Mouse (Mus musculus) small intestine, adult 2 months (tissue): ENCODE measurements around the gene P2ry13. TPM values are rescaled to one million over a fixed set of nuclear protein-coding genes. Genes with fewer than 3 reads are reported as not detected.

Experiments used
- H3K27ac ChIP-seq: fragments of 200-500 bp; 2 replicates; pipeline ENCODE4 v1.5.1; 2012; ENCODE audit warnings: low read depth, low read length, control low read depth, inconsistent platforms; ENCODE audit not compliant: insufficient read depth
- H3K27me3 ChIP-seq: fragments of 200-500 bp; 2 replicates; pipeline ENCODE4 v1.6.1; 2012; ENCODE audit warnings: mild to moderate bottlenecking, moderate library complexity, low read length, inconsistent platforms; ENCODE audit not compliant: control insufficient read depth, insufficient read depth
- H3K36me3 ChIP-seq: fragments of 200-500 bp; 2 replicates; pipeline ENCODE4 v1.6.1; 2012; ENCODE audit warnings: mild to moderate bottlenecking, low read length, control low read depth, inconsistent platforms; ENCODE audit not compliant: control insufficient read depth, insufficient read depth
- H3K4me1 ChIP-seq: fragments of 200-500 bp; 2 replicates; pipeline ENCODE4 v1.6.1; 2012; ENCODE audit warnings: low read length, inconsistent platforms, mixed read lengths; ENCODE audit not compliant: control insufficient read depth, insufficient read depth, insufficient read length
- H3K4me3 ChIP-seq: fragments of 200-500 bp; 2 replicates; pipeline ENCODE4 v1.5.1; 2012; ENCODE audit warnings: low read depth, mild to moderate bottlenecking, control low read depth, inconsistent platforms, low read length, moderate library complexity
- CTCF ChIP-seq: fragments of 200-500 bp; IDR thresholded peaks from 2 replicates; pipeline ENCODE4 v1.5.1; 2012; ENCODE audit warnings: low read depth, mild to moderate bottlenecking, control low read depth, inconsistent platforms, low read length, moderate library complexity, mixed read lengths; ENCODE audit not compliant: insufficient replicate concordance, insufficient read length; ENCODE audit errors: extremely low read depth
- POLR2A ChIP-seq: fragments of 200-500 bp; IDR thresholded peaks from 2 replicates; pipeline ENCODE4 v1.6.1; 2012; ENCODE audit warnings: low read depth, mild to moderate bottlenecking, control low read depth, inconsistent platforms, low read length, moderate library complexity
- WGBS: fragments of 180-500 bp; shearing (Covaris S2); methylation state at CpG from one replicate; pipeline ENCODE4 v1.1.7; 2018; 5-methylcytosine and 5-hydroxymethylcytosine counted together
- polyA plus RNA-seq: library from polyadenylated mRNA; depleted of rRNA; stranded (reverse); fragments of >200 nt; gene quantifications from 2 replicates; pipeline ENCODE4 v1.2.3, GENCODE M21; 2012

The P2ry13 gene
- polyA plus RNA-seq, 1 experiment: 0.74 TPM

- WGBS: 58% methylated on average over 10 of the region's 10 CpGs
- no peaks in the 10 kb centered on the region for H3K36me3 ChIP-seq
- TF ChIP-seq CTCF: no peak
- no peak for TF ChIP-seq POLR2A
- no peaks in the 10 kb centered on the region for H3K27me3 ChIP-seq
- H3K4me1 ChIP-seq: peaks cover 4% of the 10 kb centered on the region; the same call in 1 of the 2 replicates
- no peak overlapping the region for H3K4me3 ChIP-seq
- H3K27ac ChIP-seq: peak overlapping the region; percentile 80
Observed at GRCm38 (mm10) chr3:59228730-59229551, 18.3 kb upstream of the P2ry13 start.

- H3K36me3 ChIP-seq: no peaks in the 10 kb centered on the region
- no peaks in the 10 kb centered on the region for H3K27me3 ChIP-seq
- no peak overlapping the region for H3K27ac ChIP-seq
- WGBS: 95% methylated on average over 9 of the region's 9 CpGs
- H3K4me1 ChIP-seq: peaks cover 4% of the 10 kb centered on the region; the same call in 1 of the 2 replicates
- no peak overlapping the region for H3K4me3 ChIP-seq
- TF ChIP-seq CTCF: no peak
- TF ChIP-seq POLR2A: no peak
Observed at GRCm38 (mm10) chr3:59227696-59228095, 17.0 kb upstream of the P2ry13 start.

GRCm38 (mm10) chr3:59225411-59225810 lies 14.7 kb upstream of the P2ry13 start:
- H3K27me3 ChIP-seq: no peaks in the 10 kb centered on the region
- H3K36me3 ChIP-seq: no peaks in the 10 kb centered on the region
- peaks cover 4% of the 10 kb centered on the region; the same call in 1 of the 2 replicates for H3K4me1 ChIP-seq
- no peak overlapping the region for H3K27ac ChIP-seq
- no peak for TF ChIP-seq POLR2A
- H3K4me3 ChIP-seq: no peak overlapping the region

- Histone ChIP-seq H3K36me3 (no peaks in the 10 kb centered on the region), H3K27me3 (no peaks in the 10 kb centered on the region), H3K4me3 (no peak overlapping the region), H3K4me1 (no peaks in the 10 kb centered on the region), H3K27ac (no peak overlapping the region)
- WGBS: 84% methylated on average over 2 of the region's 2 CpGs
- TF ChIP-seq CTCF (no peak), POLR2A (no peak)
Observed at GRCm38 (mm10) chr3:59222303-59222702, 11.6 kb upstream of the P2ry13 start.

- WGBS: 72% methylated on average over 2 of the region's 2 CpGs
- no peak overlapping the region for H3K27ac ChIP-seq
- H3K4me1 ChIP-seq: no peaks in the 10 kb centered on the region
- TF ChIP-seq CTCF (no peak), POLR2A (no peak)
- no peak overlapping the region for H3K4me3 ChIP-seq
- no peaks in the 10 kb centered on the region for H3K27me3 ChIP-seq
- no peaks in the 10 kb centered on the region for H3K36me3 ChIP-seq
Observed at GRCm38 (mm10) chr3:59219326-59219725, 8.6 kb upstream of the P2ry13 start.

- Histone ChIP-seq H3K27ac (no peak overlapping the region), H3K4me1 (no peaks in the 10 kb centered on the region), H3K4me3 (no peak overlapping the region), H3K27me3 (no peaks in the 10 kb centered on the region), H3K36me3 (no peaks in the 10 kb centered on the region)
- TF ChIP-seq CTCF (no peak), POLR2A (no peak)
- 83% methylated on average over 10 of the region's 10 CpGs for WGBS
Observed at GRCm38 (mm10) chr3:59217211-59217610, 6.5 kb upstream of the P2ry13 start.

- Histone ChIP-seq H3K4me1 (no peaks in the 10 kb centered on the region), H3K27me3 (no peaks in the 10 kb centered on the region), H3K36me3 (no peaks in the 10 kb centered on the region), H3K27ac (no peak overlapping the region), H3K4me3 (no peak overlapping the region)
- TF ChIP-seq CTCF: no peak
- TF ChIP-seq POLR2A: no peak
Observed at GRCm38 (mm10) chr3:59212404-59212803, 1.7 kb upstream of the P2ry13 start.

- 75% methylated on average over 8 of the region's 8 CpGs for WGBS
- Histone ChIP-seq H3K27ac (no peak overlapping the region), H3K4me3 (no peak overlapping the region), H3K27me3 (no peaks in the 10 kb centered on the region), H3K36me3 (no peaks in the 10 kb centered on the region), H3K4me1 (no peaks in the 10 kb centered on the region)
- TF ChIP-seq CTCF: no peak
Observed at GRCm38 (mm10) chr3:59211784-59212183, 1.1 kb upstream of the P2ry13 start.
